In genomic region chr10:76051860-76052259, GRCm38 (mm10) we compare ENCODE assay signal across 35 mouse cellular contexts. TPM values are rescaled to one million over a fixed set of nuclear protein-coding genes. Genes with fewer than 3 reads are reported as not detected.
"Had no signal": no experiment of that assay in that cellular context is flagged by ENCODE, and none has a peak within 500 bp of the region (broad histone marks: within the 10 kb centered on the region; RNA-seq: fewer than 3 reads in every experiment).

No protein-coding gene starts in this region.

- H3K4me3 ChIP-seq: heart, adult 2 months; heart, embryonic 13.5 days; heart, embryonic 15.5 days; hindbrain, embryonic 10.5 days; hindbrain, embryonic 12.5 days; layer of hippocampus, adult 2 months; limb, embryonic 13.5 days; limb, embryonic 15.5 days; liver, embryonic 12.5 days had no signal

- H3K4me1 ChIP-seq: hindbrain, embryonic 12.5 days; limb, embryonic 13.5 days; limb, embryonic 15.5 days had no signal

- H3K27me3 ChIP-seq: heart, embryonic 13.5 days; heart, embryonic 15.5 days; hindbrain, embryonic 12.5 days; limb, embryonic 13.5 days; limb, embryonic 15.5 days; liver, embryonic 12.5 days had no signal

- H3K27ac ChIP-seq: heart, adult 2 months; heart, embryonic 13.5 days; heart, embryonic 15.5 days; hindbrain, embryonic 10.5 days; hindbrain, embryonic 12.5 days; hindbrain, embryonic 14.5 days; layer of hippocampus, adult 2 months; limb, embryonic 13.5 days; limb, embryonic 15.5 days; liver, embryonic 12.5 days; liver, embryonic 14.5 days had no signal

- H3K9ac ChIP-seq: heart, embryonic 13.5 days; heart, embryonic 15.5 days; hindbrain, embryonic 12.5 days; hindbrain, embryonic 14.5 days; limb, embryonic 13.5 days; limb, embryonic 15.5 days; liver, embryonic 12.5 days; liver, embryonic 14.5 days had no signal

- H3K36me3 ChIP-seq: heart, embryonic 13.5 days; heart, embryonic 15.5 days; hindbrain, embryonic 10.5 days; hindbrain, embryonic 12.5 days; limb, embryonic 13.5 days; limb, embryonic 15.5 days; liver, embryonic 12.5 days had no signal

- H3K9me3 ChIP-seq: heart, embryonic 15.5 days; hindbrain, embryonic 12.5 days; limb, embryonic 13.5 days; limb, embryonic 15.5 days; liver, embryonic 12.5 days had no signal

- DNase-seq: gastrocnemius, postnatal 14 days; gastrocnemius, postnatal 36 days; heart, adult 11 months; heart, adult 2 months; heart, postnatal 14 days; heart, postnatal 4 days; kidney, adult 18-20 months; kidney, adult 8-10 months; kidney, postnatal 10 days; kidney, postnatal 25 days; kidney, postnatal 4 days; left cerebral cortex, postnatal 4 days had no signal

RNA-seq across cellular contexts. Expression of gene Slc5a4b, which starts 58.9 kb away (rescaled TPM):
- total RNA-seq: gastrocnemius, adult 18-20 months; gastrocnemius, adult 8-10 months; gastrocnemius, postnatal 14 days; gastrocnemius, postnatal 36 days; heart, adult 2 months; heart, postnatal 14 days; heart, postnatal 4 days; layer of hippocampus, adult 2 months; layer of hippocampus, postnatal 25 days; left cerebral cortex, adult 18-20 months; left cerebral cortex, postnatal 10 days; left cerebral cortex, postnatal 25 days; left cerebral cortex, postnatal 4 days; liver, adult 2 months had no signal
- polyA plus RNA-seq: gonadal fat pad, adult 2 months; heart, adult 2 months; heart, embryonic 11.5 days; heart, embryonic 13.5 days; heart, embryonic 15.5 days; heart, postnatal 0 days; hindbrain, embryonic 10.5 days; hindbrain, embryonic 12.5 days; hindbrain, embryonic 14.5 days; hindbrain, embryonic 16.5 days; inflammation-experienced regulatory T-cells, adult 6 months; limb, embryonic 11.5 days; limb, embryonic 13.5 days; limb, embryonic 15.5 days; liver, adult 2 months had no signal
